Mouse (Mus musculus) adrenal gland, adult (tissue): ENCODE data around the gene Crtc3.

Experiments used
- DNase-seq, 2 experiments: peaks; one replicate each; pipeline ENCODE4 v3.0.0; 2022 to 2023; ENCODE audit warnings: low spot score in 1 of 2; ENCODE audit not compliant: inconsistent age in 2 of 2

Crtc3 gene

DNA sequence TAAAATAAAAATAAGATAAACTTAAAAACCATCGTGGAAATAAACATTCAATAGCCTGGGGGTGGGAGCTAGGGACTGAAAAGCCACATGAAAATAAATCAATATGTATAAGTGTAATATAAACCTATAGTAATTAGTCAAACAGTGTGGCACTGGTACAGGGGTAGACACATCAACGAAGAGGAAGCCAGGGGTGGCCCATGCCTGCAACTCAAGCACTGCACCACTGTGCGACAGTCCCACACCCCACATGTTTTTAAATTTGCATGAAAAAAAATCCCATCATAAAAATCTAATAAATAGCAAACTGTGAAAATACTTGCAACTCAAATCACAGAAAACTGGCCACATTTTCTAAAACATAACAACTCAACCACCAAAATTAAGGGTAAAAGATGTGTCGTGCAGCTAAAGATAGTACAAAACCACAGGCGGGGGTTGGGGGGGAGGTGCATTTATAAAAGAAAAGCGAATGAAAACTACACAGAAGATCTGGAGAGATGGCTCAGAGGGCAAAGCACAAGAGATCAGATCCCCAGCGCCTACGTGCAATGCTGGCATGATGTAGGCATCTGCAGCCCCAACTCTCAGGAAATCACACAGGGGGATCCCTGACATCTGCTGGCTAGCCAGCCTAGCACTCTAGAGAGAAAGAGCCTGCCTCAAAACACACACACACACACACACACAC, 45.6 kb downstream of the Crtc3 start:
- DNase-seq, result no peak

DNA sequence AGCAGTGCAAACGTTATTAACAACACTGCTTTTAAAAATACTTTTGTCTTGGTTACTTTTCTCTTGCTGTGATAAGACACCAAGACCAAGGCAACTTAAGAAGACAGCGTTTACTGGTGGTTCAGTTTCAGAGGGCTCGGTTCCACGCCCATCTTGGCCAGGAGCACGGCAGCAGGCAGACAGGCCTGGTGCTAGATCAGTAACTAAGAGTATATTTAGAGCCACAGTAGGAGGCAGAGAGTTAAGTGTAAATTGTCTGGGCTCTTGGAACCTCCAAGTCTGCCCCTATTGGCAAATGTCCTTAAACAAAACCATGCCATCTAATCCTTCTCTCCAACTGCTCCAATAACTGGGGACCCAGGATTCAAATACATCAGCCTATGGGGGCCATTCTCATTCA, 46.1 kb downstream of the Crtc3 start:
- DNase-seq, result no peak

DNA sequence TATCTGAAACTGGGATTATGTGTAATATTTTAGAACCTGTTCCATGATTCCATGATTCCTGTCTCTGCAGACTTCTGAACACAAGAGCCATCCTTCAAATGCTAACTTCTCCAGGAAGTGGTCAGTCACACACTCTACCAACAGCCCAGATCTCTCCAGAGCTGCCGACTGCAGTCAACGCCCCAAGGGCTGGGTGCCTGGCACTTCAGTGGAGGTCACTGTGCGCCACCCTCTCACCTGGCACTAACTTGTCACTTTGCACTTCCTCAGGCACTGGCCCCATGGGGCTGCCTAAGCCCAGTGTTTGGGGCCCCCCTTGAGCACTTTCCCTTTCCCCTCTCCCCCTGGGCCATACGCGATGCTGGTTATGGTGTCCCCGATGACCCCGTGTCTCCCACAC, 46.8 kb downstream of the Crtc3 start:
- DNase-seq, result no peak

DNA sequence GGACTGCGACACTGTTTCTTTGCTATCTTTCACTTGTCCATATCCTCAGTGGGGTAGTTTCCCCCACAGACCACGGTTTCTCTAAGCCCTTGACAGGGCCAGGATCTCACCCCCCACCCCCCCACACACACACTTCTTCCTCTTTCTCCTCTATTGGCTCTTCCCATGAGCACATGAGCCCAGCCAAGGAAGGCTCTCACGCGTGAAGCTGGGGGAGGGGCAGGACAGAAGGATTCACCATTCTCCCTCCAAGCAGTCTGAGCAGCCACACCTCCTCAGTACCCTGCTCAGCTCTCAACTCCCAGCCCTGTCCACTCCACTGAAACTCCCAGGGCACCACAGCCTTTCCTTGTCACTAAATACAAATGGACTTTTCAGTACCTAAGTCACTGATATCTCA, 47.2 kb downstream of the Crtc3 start:
- DNase-seq, result no peak

DNA sequence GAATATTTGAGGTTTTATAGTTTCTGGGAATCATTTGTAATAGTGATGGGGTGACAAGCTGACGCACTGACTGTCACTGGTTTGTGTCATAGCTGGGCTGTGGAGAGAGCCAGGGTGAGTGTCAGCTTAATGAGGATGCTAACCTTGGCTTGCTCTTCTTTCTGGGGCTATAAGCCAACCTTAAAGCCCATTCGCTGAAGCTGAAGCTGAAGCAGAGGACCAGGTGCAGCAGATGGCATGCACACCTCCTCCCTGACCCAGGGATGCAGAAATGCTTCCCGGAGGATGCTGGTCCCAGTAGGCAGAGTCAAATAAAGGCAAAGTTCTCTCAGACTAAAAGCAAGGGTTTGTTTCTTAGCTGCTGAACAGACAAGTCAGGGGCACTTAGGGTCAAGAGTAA, 48.7 kb downstream of the Crtc3 start:
- DNase-seq, result peak in 1 of 2 experiments; percentile 64

DNA sequence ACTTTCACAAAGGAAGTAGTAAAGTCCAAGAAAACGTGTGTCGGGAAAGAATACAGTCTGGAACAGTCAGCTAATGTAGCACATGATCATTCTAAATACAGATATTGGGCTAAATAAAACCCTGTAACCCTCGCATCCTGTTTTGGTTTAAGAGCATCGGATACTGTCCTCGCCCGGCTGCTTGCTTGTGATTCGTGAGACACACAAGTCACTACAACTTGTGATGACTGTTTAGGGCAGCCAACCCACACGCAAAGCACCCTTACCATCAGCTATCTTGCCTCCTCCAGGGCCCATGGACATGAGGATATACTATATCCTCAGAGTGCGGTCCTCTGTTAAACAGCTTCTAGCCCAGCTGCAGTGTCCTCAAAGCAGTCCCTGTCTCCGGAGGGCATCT, 50.2 kb downstream of the Crtc3 start:
- DNase-seq, result no peak

DNA sequence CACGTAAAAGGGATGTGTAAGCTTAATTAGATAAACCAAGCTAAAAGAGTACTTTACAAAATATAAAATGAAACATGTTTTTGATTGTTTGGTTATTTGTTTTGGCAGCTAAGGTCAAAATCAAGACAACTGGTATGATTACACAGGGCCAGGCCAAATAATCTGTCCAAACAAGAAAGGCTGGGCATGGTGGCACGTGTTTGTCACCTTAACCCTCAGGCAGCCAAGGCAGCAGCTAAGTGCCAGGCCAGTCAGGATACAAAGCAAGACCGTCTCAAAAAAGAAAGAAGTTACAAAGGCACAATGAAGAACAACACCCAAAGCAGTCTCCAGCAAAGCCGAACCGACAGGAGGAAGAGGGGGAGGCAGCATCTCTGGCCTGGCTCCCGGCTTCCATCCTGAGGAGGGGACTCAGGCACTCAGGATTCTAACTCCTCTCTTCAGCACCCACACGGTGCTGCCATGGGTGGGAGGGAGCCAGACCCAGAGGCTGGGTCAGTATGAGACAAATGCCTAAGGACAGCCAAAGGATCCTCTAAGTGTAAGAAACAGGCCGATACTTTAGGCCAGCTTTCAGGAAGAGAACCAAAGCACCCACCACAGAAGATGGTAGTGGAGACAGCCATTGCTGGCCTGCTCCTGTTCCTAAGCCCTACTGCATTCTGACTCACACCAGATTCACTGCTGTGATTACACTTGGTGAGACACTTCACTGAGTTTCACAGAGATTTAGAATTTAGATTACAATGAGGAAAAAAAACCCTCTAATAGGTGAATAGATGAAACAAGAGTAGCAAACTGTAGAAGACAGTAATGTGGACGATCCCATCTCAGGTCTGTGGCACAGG, 51.5 kb downstream of the Crtc3 start:
- no peak for DNase-seq

DNA sequence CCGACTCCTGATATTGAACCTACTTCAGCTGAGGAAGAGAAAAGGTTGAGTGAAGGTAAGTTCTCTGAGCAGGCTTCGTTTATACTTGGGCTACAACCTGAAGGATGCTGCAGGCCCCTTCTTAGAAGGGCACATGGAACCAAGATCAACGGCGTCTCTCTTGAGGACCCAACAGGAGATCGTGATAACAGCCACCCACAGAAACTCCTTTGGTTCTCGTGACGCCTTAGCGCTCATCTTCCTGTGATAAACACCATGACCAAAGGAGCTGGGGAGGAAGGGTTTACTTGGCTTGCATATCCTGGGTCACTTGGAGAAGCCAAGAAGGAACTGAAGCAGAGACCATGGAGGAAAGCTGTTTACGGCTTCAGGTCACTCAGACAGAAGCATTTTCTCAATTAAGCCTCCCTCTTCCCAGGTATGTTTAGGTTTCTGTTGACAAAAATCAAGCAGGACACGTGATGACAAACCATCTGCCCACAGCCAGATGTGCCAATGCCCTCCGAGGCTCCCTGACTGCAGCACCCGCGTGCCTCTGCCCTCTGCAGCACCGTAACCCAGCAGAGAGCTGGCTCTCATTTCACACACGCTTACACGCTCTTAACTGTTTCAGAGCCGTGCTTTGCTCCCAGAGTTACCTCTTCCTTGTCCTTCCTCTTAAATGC, 52.3 kb downstream of the Crtc3 start:
- no peak for DNase-seq

DNA sequence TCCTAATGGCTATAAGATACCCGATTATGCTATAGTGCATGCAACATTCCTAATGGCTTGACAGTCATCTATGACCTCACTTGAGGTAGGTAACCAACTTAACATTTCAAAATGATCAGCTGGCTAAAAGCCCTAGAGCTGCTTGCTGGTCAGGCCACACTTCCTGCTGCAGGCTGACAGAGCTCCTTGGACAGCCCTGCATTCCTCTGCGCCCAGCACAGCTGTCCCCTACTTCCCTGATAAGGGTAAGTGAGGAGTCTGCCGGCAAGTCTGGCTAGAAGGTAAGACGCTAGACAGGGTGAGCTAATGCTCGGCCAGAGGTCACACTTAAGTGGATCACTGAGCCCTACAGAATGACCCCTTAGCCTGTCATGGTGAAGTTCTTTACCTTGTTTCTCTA, 52.8 kb downstream of the Crtc3 start:
- no peak for DNase-seq

DNA sequence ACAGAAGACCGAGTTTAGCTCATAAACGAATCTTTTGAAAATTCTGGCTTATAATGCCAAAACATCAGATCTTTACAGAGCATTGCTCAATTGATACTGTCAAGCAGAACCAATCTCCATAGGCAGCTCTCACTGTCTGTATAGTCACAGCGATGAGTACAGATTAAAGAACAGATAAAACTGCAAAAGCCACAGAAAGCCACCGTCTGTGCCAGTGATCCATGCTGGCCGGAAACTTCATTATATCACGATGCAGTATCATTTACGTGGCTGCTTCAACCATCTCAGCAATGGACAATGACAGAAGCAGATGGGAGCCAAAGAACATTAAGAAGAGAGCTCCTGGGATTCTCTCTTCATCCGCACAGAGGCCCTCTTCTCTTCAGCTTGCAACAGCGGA, 53.9 kb downstream of the Crtc3 start:
- no peak for DNase-seq

DNA sequence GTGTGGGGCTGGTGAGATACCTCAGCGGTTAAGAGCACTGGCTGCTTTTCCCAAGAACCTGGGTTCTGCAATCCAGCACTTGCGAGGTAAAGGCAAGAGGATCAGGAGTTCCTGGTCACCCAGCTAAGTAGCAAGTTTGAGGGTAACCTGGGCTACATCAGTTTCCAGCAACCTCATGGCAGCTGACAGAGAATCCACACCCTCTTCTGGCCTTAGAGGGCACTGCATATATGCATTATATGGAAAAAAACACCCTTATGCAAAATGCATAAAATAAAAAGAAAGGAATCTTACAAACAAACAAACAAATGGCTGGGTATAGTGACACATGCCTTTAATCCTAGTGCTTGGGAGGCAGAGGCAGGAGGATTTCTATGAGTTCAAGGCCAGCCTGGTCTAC, 55.0 kb downstream of the Crtc3 start:
- no peak for DNase-seq

DNA sequence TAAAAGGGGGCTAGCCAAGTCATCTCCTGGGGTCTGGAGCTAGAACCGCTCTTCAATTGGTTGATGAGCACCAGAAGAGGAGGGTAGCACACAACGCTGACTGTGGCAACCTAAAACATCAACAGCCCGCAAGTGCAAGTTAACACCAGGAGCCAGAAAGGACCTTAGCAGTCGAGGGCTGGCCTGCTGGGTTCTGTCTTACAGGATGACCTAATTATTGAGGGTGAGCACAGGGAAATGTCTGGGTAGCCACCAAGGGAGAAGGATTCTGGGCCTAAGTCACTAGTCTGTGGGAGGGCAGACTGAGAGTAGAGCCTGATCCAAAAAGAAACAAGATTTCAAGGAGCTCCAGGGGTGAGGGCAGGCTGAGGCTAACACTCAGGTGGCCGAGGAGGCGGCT, 56.7 kb downstream of the Crtc3 start:
- DNase-seq, result no peak

DNA sequence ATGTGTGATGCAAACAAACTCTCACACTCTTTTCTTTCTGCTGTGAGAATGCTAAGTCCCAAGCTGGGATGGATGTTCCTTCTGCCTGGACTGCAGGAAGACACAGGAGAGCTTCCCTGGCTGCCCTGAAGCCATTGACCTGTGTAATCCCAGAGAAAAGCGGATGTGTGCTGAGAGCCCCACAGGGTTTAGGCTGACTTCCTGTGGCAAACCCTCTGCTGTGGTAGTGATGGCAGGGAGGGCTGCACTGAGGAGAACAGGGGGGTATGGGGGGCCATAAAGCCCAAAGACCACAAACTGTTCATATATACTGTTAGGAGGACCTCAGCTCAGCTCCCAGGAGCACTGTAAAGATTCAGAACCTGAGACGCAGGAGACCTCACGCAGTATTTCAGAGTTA, 57.3 kb downstream of the Crtc3 start:
- no peak for DNase-seq

DNA sequence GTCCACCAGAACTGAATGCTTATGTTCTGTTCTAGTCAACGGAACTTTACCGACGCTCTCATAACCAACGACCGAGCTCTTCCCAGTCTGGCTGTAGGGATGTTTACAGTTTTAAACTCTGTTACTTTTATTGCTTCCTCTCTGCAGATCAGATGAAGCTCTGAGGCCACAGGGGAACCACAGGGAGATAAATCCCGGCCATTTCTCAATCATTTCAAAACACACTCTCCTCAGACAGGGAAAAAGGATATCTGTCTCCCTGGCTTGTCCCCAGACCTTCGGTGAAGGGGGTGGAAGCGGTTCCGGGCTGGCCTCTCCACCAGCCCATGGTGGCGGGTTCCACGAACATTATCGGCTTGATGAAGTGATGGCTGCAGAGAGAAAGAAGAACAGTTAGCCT, 59.3 kb downstream of the Crtc3 start:
- no peak for DNase-seq

DNA sequence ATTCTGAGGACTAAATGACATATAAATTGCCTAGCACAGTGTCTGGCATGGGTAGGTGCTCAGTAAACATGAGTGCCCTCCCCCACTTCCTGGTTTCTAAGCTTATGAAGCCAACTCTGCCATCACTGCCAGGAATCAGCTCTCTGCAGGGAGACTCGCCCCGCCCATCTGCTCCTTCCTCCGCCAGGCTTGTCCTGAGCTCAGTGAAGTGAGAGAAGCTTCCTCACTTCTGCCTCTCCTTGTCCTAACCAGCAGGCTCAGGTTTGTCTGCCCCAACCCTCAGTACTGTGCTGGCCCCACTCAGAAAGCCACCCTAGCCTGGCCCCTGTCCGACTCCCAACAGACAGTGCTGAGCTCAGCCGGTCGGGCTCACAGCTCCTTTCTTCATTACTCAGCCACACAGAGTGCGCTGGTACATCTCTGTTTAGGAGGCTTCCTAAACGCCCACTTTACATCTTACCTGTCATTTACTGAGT, 59.9 kb downstream of the Crtc3 start:
- DNase-seq, result peak in 1 of 2 experiments; percentile 72

DNA sequence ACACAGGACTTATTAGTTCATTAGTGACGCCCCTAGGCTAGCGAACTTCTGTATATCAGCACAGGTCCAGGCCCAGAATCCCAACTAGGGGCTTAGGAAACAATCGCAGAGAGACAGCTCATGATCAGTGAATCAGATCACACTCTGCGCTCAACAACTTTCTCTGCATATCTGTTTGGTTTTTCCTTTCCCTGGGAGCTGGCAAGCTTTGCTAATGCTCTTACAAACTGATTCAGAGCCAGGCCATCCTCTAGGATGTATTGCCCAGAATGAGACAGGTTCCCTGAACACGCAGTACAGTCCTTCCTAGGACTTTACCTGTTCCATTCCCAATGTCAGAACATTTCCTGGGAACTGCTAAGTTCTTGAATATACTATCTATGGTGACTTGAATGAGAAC, 61.7 kb downstream of the Crtc3 start:
- DNase-seq, result no peak

DNA sequence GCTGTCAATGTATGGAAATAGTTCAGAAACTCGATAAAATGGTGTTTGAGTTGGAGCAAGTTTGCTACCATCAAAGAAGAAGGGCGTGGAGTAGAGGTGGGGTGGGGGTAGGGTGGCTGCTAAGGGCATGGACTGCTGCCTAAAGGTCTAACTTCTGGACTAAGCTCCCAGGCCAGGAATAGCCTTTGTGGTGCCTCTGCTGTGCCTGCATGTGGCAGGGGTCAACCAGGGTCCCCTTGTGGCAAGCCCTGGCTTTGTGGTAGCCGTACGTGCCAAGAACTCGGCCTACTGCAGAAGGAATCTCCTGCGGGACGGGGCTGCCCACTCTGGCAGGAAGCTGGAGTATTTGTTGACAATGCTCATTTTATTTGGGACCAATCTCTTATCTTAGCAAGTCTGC, 62.8 kb downstream of the Crtc3 start:
- DNase-seq, result no peak

DNA sequence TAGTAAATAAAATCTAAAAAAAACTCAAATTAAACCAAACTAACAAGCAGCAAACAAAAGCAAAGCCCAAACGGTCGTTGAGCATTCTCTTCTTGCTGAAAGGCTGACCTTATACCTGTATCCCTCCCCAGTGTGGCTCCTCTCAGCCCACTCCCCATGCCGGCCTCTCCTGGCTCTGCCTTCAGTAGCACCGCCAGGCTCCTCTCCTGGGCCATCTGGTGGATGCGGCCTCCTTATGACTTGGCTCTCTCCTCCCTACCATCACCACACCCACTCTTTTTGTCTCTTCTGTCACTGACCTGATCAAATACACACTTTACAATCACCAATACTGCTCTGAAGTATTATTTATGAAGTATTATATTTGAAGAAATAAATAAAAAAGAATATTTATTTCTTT, 65.4 kb downstream of the Crtc3 start:
- no peak for DNase-seq

DNA sequence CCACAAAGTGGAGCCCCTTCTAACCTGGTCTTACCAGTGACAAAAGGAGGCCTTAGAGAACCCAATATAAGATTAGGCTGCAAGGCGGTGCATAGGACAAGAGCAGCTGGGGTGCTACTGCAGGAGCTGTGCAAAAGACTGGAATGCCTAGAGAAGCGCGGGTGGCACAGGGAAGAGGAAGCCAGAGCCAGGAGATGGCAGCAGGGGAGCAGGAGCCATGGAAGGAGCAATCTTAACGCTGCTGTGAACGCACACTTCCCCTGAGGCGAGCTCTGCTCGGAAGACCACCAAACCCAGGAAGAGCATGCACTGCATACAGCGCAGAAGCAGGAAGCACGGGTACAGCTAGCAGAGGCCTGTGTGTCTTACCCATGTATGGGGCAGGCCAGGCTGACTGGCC, 72.6 kb downstream of the Crtc3 start:
- no peak for DNase-seq

DNA sequence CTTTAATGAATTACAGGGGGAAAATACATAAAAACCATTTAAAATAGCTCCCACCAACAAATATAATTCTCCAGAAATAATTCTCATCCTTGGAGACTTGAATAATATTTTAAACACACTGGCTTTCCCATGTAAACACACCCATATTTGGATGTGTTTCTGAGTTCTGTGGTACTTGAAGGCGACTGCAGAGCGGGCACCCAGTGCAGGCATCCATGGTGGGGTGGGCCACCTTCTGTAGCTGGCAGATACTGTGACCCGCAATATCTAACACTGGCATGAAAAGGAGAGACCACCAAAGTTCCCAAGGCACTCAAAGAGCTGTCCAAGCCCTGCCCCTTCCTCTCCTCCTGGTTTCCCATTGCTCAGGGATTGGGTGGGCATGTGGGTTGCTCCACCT, 74.6 kb downstream of the Crtc3 start:
- DNase-seq, result no peak

DNA sequence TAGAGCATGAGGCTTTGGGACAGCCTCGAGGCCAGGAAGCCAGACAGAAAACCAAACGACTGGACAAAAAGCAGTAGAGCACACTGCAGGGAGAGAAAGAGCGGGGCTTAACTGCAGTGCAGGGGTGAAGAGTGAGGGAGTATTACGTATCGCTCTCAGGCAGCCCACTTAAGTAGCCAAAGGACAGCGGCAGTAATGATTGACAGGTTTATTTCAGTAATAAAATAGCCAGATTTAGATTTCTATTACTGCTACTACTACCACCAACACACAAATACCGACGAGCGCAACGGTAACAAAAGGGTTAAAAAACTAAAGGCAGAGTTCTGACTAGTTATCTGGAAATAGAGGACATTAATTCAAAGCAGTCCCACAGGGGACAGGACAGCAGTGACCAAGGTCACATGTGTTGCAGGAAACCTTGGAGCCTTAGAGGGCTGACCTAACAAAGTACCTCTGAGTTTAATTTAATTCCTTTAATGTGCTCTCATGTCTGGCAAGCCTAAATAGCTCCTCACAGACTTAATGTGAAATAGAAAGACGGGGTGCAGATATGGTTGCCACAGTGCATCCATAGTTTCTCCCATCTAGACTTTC, 76.4 kb downstream of the Crtc3 start:
- DNase-seq, result peak; percentile 59 to 81

DNA sequence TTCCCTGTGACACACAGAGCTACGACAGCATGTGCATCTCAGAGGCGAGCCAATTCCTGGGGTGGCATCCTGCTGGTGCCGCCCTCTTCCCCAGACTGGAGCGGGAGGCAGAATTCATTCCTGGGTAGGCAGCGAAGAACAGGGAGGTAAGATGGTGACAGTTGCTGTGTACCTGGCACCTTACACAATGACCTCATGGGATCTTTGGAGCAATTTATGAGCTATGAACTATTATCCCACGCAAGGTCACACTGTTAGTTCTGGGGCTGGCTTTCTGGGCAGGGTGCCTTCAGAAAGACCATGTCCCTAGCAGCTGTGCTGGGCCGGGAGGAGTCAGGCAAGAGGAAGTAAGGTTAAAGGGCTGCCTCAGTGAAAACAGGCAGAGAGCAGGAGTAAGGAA, 77.0 kb downstream of the Crtc3 start:
- peak; percentile 60 to 76 for DNase-seq
